Mouse (Mus musculus) heart, adult 10 weeks (tissue): Measurements from ENCODE around the gene Prl5a1. TPM values are rescaled to one million over a fixed set of nuclear protein-coding genes. Genes with fewer than 3 reads are reported as not detected.

ENCODE experiments used
- polyA plus RNA-seq: library from polyadenylated mRNA; stranded (reverse); fragments of 350-450 nt; fragmentation: Illumina TruSeq; extraction: RNeasy Lipid Tissue Mini Kit (QIAGEN cat#74804); gene quantifications from one replicate; pipeline ENCODE4 v1.2.3, GENCODE M21; 2014; ENCODE audit warnings: low read depth, low replicate concordance

Gene Prl5a1
- polyA plus RNA-seq, result not detected

GRCm38 (mm10) chr13:28142184-28142583 lies at the start of gene Prl5a1:
Gene Prl5a1 (plus strand): TSS chr13:28142484.

Other genes with a start within 250 kb of the Prl5a1 start
- gene Prl4a1, start 126.3 kb upstream of the Prl5a1 start, polyA plus RNA-seq, result not detected
- gene Gm11361, start 115.0 kb downstream of the Prl5a1 start, polyA plus RNA-seq, result 1.7 TPM